Mouse (Mus musculus): Measurements from ENCODE around the gene Fam69a. TPM values are rescaled to one million over a fixed set of nuclear protein-coding genes. Genes with fewer than 3 reads are reported as not detected.
A peak's percentile ranks its signal among the peaks of the same experiment; 100 is the strongest.

Gene Fam69a
- polyA plus RNA-seq, 1 experiment from 2014 or later, result 32.6 TPM

GRCm38 (mm10) chr5:107874561-107875260, 112.2 kb downstream of the Fam69a start, which contains the start of gene Evi5:
TSS of gene Evi5 (minus strand) at chr5:107875107.
- no peak within 1 kb of the TSS for H3K9ac ChIP-seq
- H3K27ac ChIP-seq, result no peak within 1 kb of the TSS
- ATAC-seq (ENCODE audit: low FRiP score, low read depth), result no peak
- no peaks in the 10 kb centered on the region for H3K9me3 ChIP-seq
- no peak within 1 kb of the TSS for H3K4me3 ChIP-seq
- WGBS, result 40% methylated on average over 4 of the region's 4 CpGs
- no peaks in the 10 kb centered on the region for H3K4me1 ChIP-seq
- H3K27me3 ChIP-seq (replicated peaks), result no peaks in the 10 kb centered on the region; the same call in 1 of the 2 replicates
- no peaks in the 10 kb centered on the region for H3K36me3 ChIP-seq
- no peak within 1 kb of the TSS for H3K4me2 ChIP-seq (replicated peaks)

- Histone ChIP-seq H3K4me2 (replicated peaks) (no peak overlapping the region), H3K36me3 (no peaks in the 10 kb centered on the region), H3K27me3 (replicated peaks) (no peaks in the 10 kb centered on the region; the same call in 1 of the 2 replicates), H3K27ac (no peak overlapping the region), H3K4me3 (no peak overlapping the region), H3K9ac (no peak overlapping the region), H3K9me3 (no peaks in the 10 kb centered on the region), H3K4me1 (no peaks in the 10 kb centered on the region)
- 70% methylated on average over 7 of the region's 7 CpGs for WGBS
- ATAC-seq (ENCODE audit: low FRiP score, low read depth), result no peak
These were observed 113.0 kb downstream of the Fam69a start for GRCm38 (mm10) chr5:107873886-107874302.

- H3K36me3 ChIP-seq, result no peaks in the 10 kb centered on the region
- no peak for ATAC-seq (ENCODE audit: low FRiP score, low read depth)
- H3K4me2 ChIP-seq (replicated peaks), result no peak overlapping the region
- no peak overlapping the region for H3K9ac ChIP-seq
- H3K4me3 ChIP-seq, result no peak overlapping the region
- no peaks in the 10 kb centered on the region for H3K4me1 ChIP-seq
- no peaks in the 10 kb centered on the region; the same call in 1 of the 2 replicates for H3K27me3 ChIP-seq (replicated peaks)
- 94% methylated on average over 6 of the region's 6 CpGs for WGBS
- H3K9me3 ChIP-seq, result no peaks in the 10 kb centered on the region
- H3K27ac ChIP-seq, result no peak overlapping the region
These were observed 113.6 kb downstream of the Fam69a start for GRCm38 (mm10) chr5:107873330-107873729.

- Histone ChIP-seq H3K9ac (no peak overlapping the region), H3K9me3 (no peaks in the 10 kb centered on the region), H3K4me1 (0 out of 2 replicates have a peak, but pooled peaks cover 5% of the 10 kb centered on the region), H3K27me3 (replicated peaks) (no peaks in the 10 kb centered on the region; the same call in 1 of the 2 replicates), H3K36me3 (no peaks in the 10 kb centered on the region), H3K4me2 (replicated peaks) (peak overlapping the region; percentile 72; the same call in 1 of the 2 replicates), H3K27ac (no peak overlapping the region), H3K4me3 (no peak overlapping the region)
- no peak for ATAC-seq (ENCODE audit: low FRiP score, low read depth)
- WGBS, result 73% methylated on average over 2 of the region's 2 CpGs
These were observed 117.2 kb downstream of the Fam69a start for GRCm38 (mm10) chr5:107869701-107870100.

- WGBS, result under 1% methylated on average over 58 of the region's 58 CpGs
These were observed 117.9 kb downstream of the Fam69a start for GRCm38 (mm10) chr5:107868905-107869424.

GRCm38 (mm10) chr5:107867970-107868904, 118.6 kb downstream of the Fam69a start:
- under 1% methylated on average over 80 of the region's 82 CpGs for WGBS
- ATAC-seq (ENCODE audit: low FRiP score, low read depth), result peak; percentile 77

More at GRCm38 (mm10) chr5:107868905-107869424, 117.9 kb downstream of the Fam69a start:
- H3K4me2 ChIP-seq (replicated peaks), result peak overlapping the region; percentile 72
- peak; percentile 98 for ATAC-seq (ENCODE audit: low FRiP score, low read depth)
- H3K36me3 ChIP-seq, result no peaks in the 10 kb centered on the region
- 0 out of 2 replicates have a peak, but pooled peaks cover 5% of the 10 kb centered on the region for H3K4me1 ChIP-seq
- peak overlapping the region; percentile 92 for H3K27ac ChIP-seq
- no peaks in the 10 kb centered on the region for H3K9me3 ChIP-seq
- H3K27me3 ChIP-seq (replicated peaks), result no peaks in the 10 kb centered on the region; the same call in 1 of the 2 replicates
- H3K4me3 ChIP-seq, result peak overlapping the region; percentile 89
- H3K9ac ChIP-seq, result peak overlapping the region; percentile 86

GRCm38 (mm10) chr5:107866127-107867126, 120.5 kb downstream of the Fam69a start:
- no peak for ATAC-seq (ENCODE audit: low FRiP score, low read depth)
- H3K27me3 ChIP-seq (replicated peaks), result no peaks in the 10 kb centered on the region; the same call in 1 of the 2 replicates
- WGBS, result 73% methylated on average over 2 of the region's 2 CpGs
- H3K9ac ChIP-seq, result no peak overlapping the region
- no peaks in the 10 kb centered on the region for H3K36me3 ChIP-seq
- 0 out of 2 replicates have a peak, but pooled peaks cover 5% of the 10 kb centered on the region for H3K4me1 ChIP-seq
- no peak overlapping the region for H3K27ac ChIP-seq
- no peaks in the 10 kb centered on the region for H3K9me3 ChIP-seq
- H3K4me2 ChIP-seq (replicated peaks), result no peak overlapping the region
- no peak overlapping the region for H3K4me3 ChIP-seq

More at GRCm38 (mm10) chr5:107867970-107868904, 118.6 kb downstream of the Fam69a start:
- H3K4me2 ChIP-seq (replicated peaks), result peak overlapping the region; percentile 72
- H3K27ac ChIP-seq, result peak overlapping the region; percentile 92
- H3K4me3 ChIP-seq, result peak overlapping the region; percentile 89
- no peaks in the 10 kb centered on the region; the same call in 1 of the 2 replicates for H3K27me3 ChIP-seq (replicated peaks)
- H3K9ac ChIP-seq, result peak overlapping the region; percentile 86
- H3K4me1 ChIP-seq, result 0 out of 2 replicates have a peak, but pooled peaks cover 5% of the 10 kb centered on the region
- no peaks in the 10 kb centered on the region for H3K36me3 ChIP-seq
- H3K9me3 ChIP-seq, result no peaks in the 10 kb centered on the region

GRCm38 (mm10) chr5:107863971-107864370, 122.9 kb downstream of the Fam69a start:
- no peak overlapping the region for H3K9ac ChIP-seq
- no peaks in the 10 kb centered on the region for H3K27me3 ChIP-seq (replicated peaks)
- ATAC-seq (ENCODE audit: low FRiP score, low read depth), result no peak
- no peak overlapping the region for H3K4me2 ChIP-seq (replicated peaks)
- no peaks in the 10 kb centered on the region for H3K36me3 ChIP-seq
- no peak overlapping the region for H3K4me3 ChIP-seq
- 87% methylated on average over 3 of the region's 3 CpGs for WGBS
- H3K4me1 ChIP-seq, result 0 out of 2 replicates have a peak, but pooled peaks cover 5% of the 10 kb centered on the region
- no peak overlapping the region for H3K27ac ChIP-seq
- no peaks in the 10 kb centered on the region for H3K9me3 ChIP-seq

GRCm38 (mm10) chr5:107858963-107859362, 127.9 kb downstream of the Fam69a start:
- no peak overlapping the region for H3K9ac ChIP-seq
- WGBS, result 47% methylated on average over 2 of the region's 2 CpGs
- ATAC-seq (ENCODE audit: low FRiP score, low read depth), result no peak
- no peak overlapping the region for H3K27ac ChIP-seq
- no peaks in the 10 kb centered on the region for H3K9me3 ChIP-seq
- H3K36me3 ChIP-seq, result no peaks in the 10 kb centered on the region
- no peaks in the 10 kb centered on the region for H3K4me1 ChIP-seq
- H3K4me3 ChIP-seq, result no peak overlapping the region
- H3K4me2 ChIP-seq (replicated peaks), result no peak overlapping the region
- H3K27me3 ChIP-seq (replicated peaks), result no peaks in the 10 kb centered on the region
